Comparison of ENCODE assay signal across 24 mouse cellular contexts in the genomic region with DNA sequence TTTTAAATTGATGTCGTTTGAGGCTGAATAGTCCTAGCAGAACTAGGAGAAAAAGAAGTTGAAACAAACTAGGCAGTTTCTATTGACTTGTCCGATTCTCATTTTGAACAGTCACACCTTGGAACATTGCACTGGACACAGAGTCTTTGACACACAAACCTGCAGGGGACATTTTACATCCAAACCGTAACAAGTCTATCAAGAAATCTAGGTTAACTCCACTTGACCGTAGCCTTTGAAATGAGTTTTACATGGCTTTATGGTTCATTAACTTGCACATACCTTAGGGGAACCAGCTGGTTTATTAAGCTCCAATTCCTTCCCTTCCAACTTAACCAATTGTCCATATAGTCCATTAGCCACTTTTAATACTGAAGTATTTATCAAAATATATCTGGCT. TPM values are rescaled to one million over a fixed set of nuclear protein-coding genes. Genes with fewer than 3 reads are reported as not detected.
DNase-seq lines count a peak whose midpoint lies in the region; ATAC-seq and TF ChIP-seq lines count a peak whose summit lies in the region.
"Had no signal": no experiment of that assay in that cellular context is flagged by ENCODE, and none has a peak within 500 bp of the region (broad histone marks: within the 10 kb centered on the region; RNA-seq: fewer than 3 reads in every experiment).

No protein-coding gene starts in this region.

- WGBS in kidney, adult 2 months = 58% methylated on average over 4 of the region's 4 CpGs
- 62% methylated on average over 4 of the region's 4 CpGs for WGBS in kidney, embryonic 15.5 days
- 60% methylated on average over 4 of the region's 4 CpGs for WGBS in kidney, embryonic 14.5 days
- 57% methylated on average over 4 of the region's 4 CpGs for WGBS in kidney, postnatal 0 days
- 90% methylated on average over 4 of the region's 4 CpGs for WGBS in midbrain, embryonic 11.5 days
- 89% methylated on average over 4 of the region's 4 CpGs for WGBS in midbrain, embryonic 14.5 days

- H3K27ac ChIP-seq in kidney, adult 2 months (ENCODE audit: insufficient read depth, low read depth, low read length) = no peak overlapping the region
- 0 out of 2 replicates have a peak overlapping the region, but pooled peaks have one; percentile 51 for H3K27ac ChIP-seq in kidney, embryonic 15.5 days
- no peak overlapping the region for H3K27ac ChIP-seq in kidney, embryonic 14.5 days (ENCODE audit: low read depth, low read length)
- no peak overlapping the region for H3K27ac ChIP-seq in kidney, postnatal 0 days
- no peak overlapping the region for H3K27ac ChIP-seq in midbrain, embryonic 11.5 days (ENCODE audit: low read depth, low read length)
- H3K27ac ChIP-seq in midbrain, embryonic 14.5 days (replicated peaks; ENCODE audit: low read depth, low read length) = no peak overlapping the region
- H3K27ac ChIP-seq: embryonic facial prominence, embryonic 13.5 days; embryonic facial prominence, embryonic 15.5 days; forebrain, embryonic 10.5 days; forebrain, embryonic 12.5 days had no signal

- no peak overlapping the region for H3K4me3 ChIP-seq in kidney, adult 2 months (ENCODE audit: insufficient read depth, low read depth, low read length)
- no peak overlapping the region for H3K4me3 ChIP-seq in kidney, embryonic 15.5 days (replicated peaks)
- H3K4me3 ChIP-seq in kidney, embryonic 14.5 days (ENCODE audit: low read length) = no peak overlapping the region
- no peak overlapping the region for H3K4me3 ChIP-seq in kidney, postnatal 0 days (replicated peaks; ENCODE audit: low read depth, low read length)
- no peak overlapping the region for H3K4me3 ChIP-seq in midbrain, embryonic 11.5 days (ENCODE audit: low read depth, low read length)
- no peak overlapping the region for H3K4me3 ChIP-seq in midbrain, embryonic 14.5 days (replicated peaks; ENCODE audit: low read depth, low read length)
- H3K4me3 ChIP-seq: embryonic facial prominence, embryonic 13.5 days; embryonic facial prominence, embryonic 15.5 days; erythroblast, embryonic 14.5 days; forebrain, embryonic 10.5 days; forebrain, embryonic 12.5 days had no signal

- no peaks in the 10 kb centered on the region for H3K9me3 ChIP-seq in kidney, embryonic 15.5 days (replicated peaks)
- no peaks in the 10 kb centered on the region for H3K9me3 ChIP-seq in kidney, embryonic 14.5 days (ENCODE audit: control insufficient read depth, low read length)
- H3K9me3 ChIP-seq in kidney, postnatal 0 days (replicated peaks; ENCODE audit: low read length) = no peaks in the 10 kb centered on the region
- no peaks in the 10 kb centered on the region for H3K9me3 ChIP-seq in midbrain, embryonic 11.5 days (ENCODE audit: control insufficient read depth, low read length)
- H3K9me3 ChIP-seq in midbrain, embryonic 14.5 days (ENCODE audit: control insufficient read depth, low read length) = no peaks in the 10 kb centered on the region
- H3K9me3 ChIP-seq: embryonic facial prominence, embryonic 13.5 days; embryonic facial prominence, embryonic 15.5 days; forebrain, embryonic 10.5 days; forebrain, embryonic 12.5 days had no signal

- no peaks in the 10 kb centered on the region for H3K27me3 ChIP-seq in kidney, adult 2 months (replicated peaks; ENCODE audit: control insufficient read depth, insufficient read depth, low read length)
- H3K27me3 ChIP-seq in kidney, embryonic 15.5 days = no peaks in the 10 kb centered on the region
- H3K27me3 ChIP-seq in kidney, embryonic 14.5 days (ENCODE audit: control insufficient read depth, insufficient read depth, low read length) = no peaks in the 10 kb centered on the region
- H3K27me3 ChIP-seq in kidney, postnatal 0 days (ENCODE audit: insufficient read depth, low read length) = no peaks in the 10 kb centered on the region
- H3K27me3 ChIP-seq in midbrain, embryonic 11.5 days (ENCODE audit: control insufficient read depth, insufficient read depth, low read length) = no peaks in the 10 kb centered on the region
- no peaks in the 10 kb centered on the region for H3K27me3 ChIP-seq in midbrain, embryonic 14.5 days (ENCODE audit: control insufficient read depth, insufficient read depth, low read length)
- H3K27me3 ChIP-seq: embryonic facial prominence, embryonic 13.5 days; embryonic facial prominence, embryonic 15.5 days; forebrain, embryonic 12.5 days had no signal

- DNase-seq in kidney, adult 2 months = peak; percentile 67
- DNase-seq in kidney, postnatal 25 days = no peak
- peak; percentile 40 for DNase-seq in kidney, postnatal 0 days (ENCODE audit: low spot score)
- DNase-seq in kidney, postnatal 10 days = no peak
- peak; percentile 41 for DNase-seq in midbrain, embryonic 11.5 days (ENCODE audit: low spot score, missing footprints)
- DNase-seq in midbrain, embryonic 14.5 days = no peak
- DNase-seq: adrenal gland, adult 2 months; adrenal gland, postnatal 10 days; adrenal gland, postnatal 25 days; cerebellum, adult 11 months; cerebellum, adult 18-20 months; cerebellum, adult 8-10 months; cerebellum, adult 9-11 months; cerebellum, postnatal 14 days; cerebellum, postnatal 36 days; embryo, embryonic 11 days had no signal

- no peak for ATAC-seq in kidney, embryonic 15.5 days (replicated peaks; ENCODE audit: low FRiP score)
- no peak for ATAC-seq in kidney, embryonic 14.5 days (ENCODE audit: low FRiP score, low TSS enrichment)
- ATAC-seq in kidney, postnatal 0 days (replicated peaks; ENCODE audit: low FRiP score, low read depth) = no peak
- ATAC-seq in midbrain, embryonic 11.5 days (ENCODE audit: low FRiP score) = no peak
- ATAC-seq in midbrain, embryonic 14.5 days (ENCODE audit: low FRiP score, low TSS enrichment) = no peak
- ATAC-seq: forebrain, embryonic 14.5 days had no signal

- no peak overlapping the region for H3K4me2 ChIP-seq in kidney, embryonic 15.5 days
- no peak overlapping the region for H3K4me2 ChIP-seq in kidney, embryonic 14.5 days (replicated peaks; ENCODE audit: low read depth, low read length)
- no peak overlapping the region for H3K4me2 ChIP-seq in kidney, postnatal 0 days (ENCODE audit: low read length)
- no peak overlapping the region for H3K4me2 ChIP-seq in midbrain, embryonic 11.5 days
- H3K4me2 ChIP-seq in midbrain, embryonic 14.5 days (ENCODE audit: low read length) = no peak overlapping the region
- H3K4me2 ChIP-seq: embryonic facial prominence, embryonic 13.5 days; embryonic facial prominence, embryonic 15.5 days; forebrain, embryonic 12.5 days had no signal

- TF ChIP-seq CTCF in kidney, adult 2 months (conservative IDR thresholded peaks at IDR 0.05; ENCODE audit: insufficient read depth, insufficient read length, low read depth, low read length) = no peak
- TF ChIP-seq CTCF in kidney, postnatal 0 days (IDR thresholded peaks at IDR 0.05; ENCODE audit: low read depth) = no peak

- no peak for TF ChIP-seq POLR2A in kidney, adult 2 months (IDR thresholded peaks at IDR 0.05; ENCODE audit: low read depth, low read length)

- no peaks in the 10 kb centered on the region for H3K36me3 ChIP-seq in kidney, adult 2 months (ENCODE audit: control insufficient read depth, insufficient read depth, low read length)
- H3K36me3 ChIP-seq in kidney, embryonic 15.5 days = peaks cover 12% of the 10 kb centered on the region
- no peaks in the 10 kb centered on the region; the same call in 1 of the 2 replicates for H3K36me3 ChIP-seq in kidney, embryonic 14.5 days (ENCODE audit: control insufficient read depth, insufficient read depth, low read length)
- 0 out of 2 replicates have a peak, but pooled peaks cover 8% of the 10 kb centered on the region for H3K36me3 ChIP-seq in kidney, postnatal 0 days (ENCODE audit: insufficient read depth, low read length)
- H3K36me3 ChIP-seq in midbrain, embryonic 11.5 days (ENCODE audit: control insufficient read depth, insufficient read depth, low read length) = no peaks in the 10 kb centered on the region
- no peaks in the 10 kb centered on the region for H3K36me3 ChIP-seq in midbrain, embryonic 14.5 days (ENCODE audit: control insufficient read depth, insufficient read depth, low read length)
- H3K36me3 ChIP-seq: forebrain, embryonic 10.5 days; forebrain, embryonic 12.5 days had no signal

- H3K4me1 ChIP-seq in kidney, adult 2 months (ENCODE audit: control insufficient read depth, insufficient read depth, low read length) = peaks cover 7% of the 10 kb centered on the region; the same call in 1 of the 2 replicates
- H3K4me1 ChIP-seq in kidney, embryonic 15.5 days = peaks cover 40% of the 10 kb centered on the region
- peaks cover 13% of the 10 kb centered on the region for H3K4me1 ChIP-seq in kidney, embryonic 14.5 days (ENCODE audit: control insufficient read depth, insufficient read depth, low read length)
- H3K4me1 ChIP-seq in kidney, postnatal 0 days (replicated peaks; ENCODE audit: insufficient read depth, low read length) = peaks cover 13% of the 10 kb centered on the region; the same call in 1 of the 2 replicates
- peaks cover 6% of the 10 kb centered on the region; the same call in 1 of the 2 replicates for H3K4me1 ChIP-seq in midbrain, embryonic 11.5 days (ENCODE audit: control insufficient read depth, insufficient read depth, low read length)
- peaks cover 15% of the 10 kb centered on the region for H3K4me1 ChIP-seq in midbrain, embryonic 14.5 days (ENCODE audit: control insufficient read depth, insufficient read depth, low read length)

- no peak overlapping the region for H3K9ac ChIP-seq in kidney, embryonic 15.5 days
- H3K9ac ChIP-seq in kidney, embryonic 14.5 days (ENCODE audit: low read depth, low read length) = no peak overlapping the region
- no peak overlapping the region for H3K9ac ChIP-seq in kidney, postnatal 0 days (ENCODE audit: low read depth, low read length)
- no peak overlapping the region for H3K9ac ChIP-seq in midbrain, embryonic 11.5 days (ENCODE audit: low read length)
- H3K9ac ChIP-seq in midbrain, embryonic 14.5 days (replicated peaks; ENCODE audit: low read length) = no peak overlapping the region
- H3K9ac ChIP-seq: embryonic facial prominence, embryonic 13.5 days; embryonic facial prominence, embryonic 15.5 days; forebrain, embryonic 12.5 days had no signal

RNA-seq across cellular contexts. Expression of a gene that starts 1.4 kb away (rescaled TPM):
- 1.0 and 1.8 TPM in 2 replicates for polyA plus RNA-seq in kidney, adult 2 months (2012; rRNA removed)
- polyA plus RNA-seq in kidney, embryonic 15.5 days (2015; fragmentation: Nextera tagmentation; extraction: Ambion mirVana) = 1.6 and 1.9 TPM in 2 replicates
- 1.5 and 2.7 TPM in 2 replicates for polyA plus RNA-seq in kidney, embryonic 14.5 days (2014; fragmentation: Nextera tagmentation; extraction: Ambion mirVana)
- polyA plus RNA-seq in kidney, postnatal 0 days (2015; fragmentation: Nextera tagmentation; extraction: Ambion mirVana) = 3.9 and 4.1 TPM in 2 replicates
- 0.30 and 0.34 TPM in 2 replicates for polyA plus RNA-seq in midbrain, embryonic 11.5 days (2014; fragmentation: Nextera tagmentation; extraction: Ambion mirVana)
- 0.08 and 0.41 TPM in 2 replicates for polyA plus RNA-seq in midbrain, embryonic 14.5 days (2014; fragmentation: Nextera tagmentation; extraction: Ambion mirVana)

RNA-seq across cellular contexts. Expression of a gene that starts 16.9 kb away (rescaled TPM):
- 3.5 and 4.3 TPM in 2 replicates for polyA plus RNA-seq in kidney, adult 2 months (2012; rRNA removed)
- polyA plus RNA-seq in kidney, embryonic 15.5 days (2015; fragmentation: Nextera tagmentation; extraction: Ambion mirVana) = 32.7 and 33.5 TPM in 2 replicates
- polyA plus RNA-seq in kidney, embryonic 14.5 days (2014; fragmentation: Nextera tagmentation; extraction: Ambion mirVana) = 15.5 and 25.3 TPM in 2 replicates
- 28.6 and 31.2 TPM in 2 replicates for polyA plus RNA-seq in kidney, postnatal 0 days (2015; fragmentation: Nextera tagmentation; extraction: Ambion mirVana)
- polyA plus RNA-seq in midbrain, embryonic 11.5 days (2014; fragmentation: Nextera tagmentation; extraction: Ambion mirVana) = 11.0 and 12.9 TPM in 2 replicates
- polyA plus RNA-seq in midbrain, embryonic 14.5 days (2014; fragmentation: Nextera tagmentation; extraction: Ambion mirVana) = 2.0 and 5.5 TPM in 2 replicates
- polyA plus RNA-seq: erythroblast, embryonic 14.5 days had no signal

Comparison
In these comparisons a context has a peak if more than half of its experiments do, and no peak if none do; other contexts are left out.
1. DNase-seq: peak in kidney, adult 2 months (single experiment), kidney, postnatal 0 days (single experiment) and midbrain, embryonic 11.5 days (single experiment); none in kidney, postnatal 25 days (0 of 2), kidney, postnatal 10 days (single experiment) and midbrain, embryonic 14.5 days (single experiment).